Mouse (Mus musculus): ENCODE data around the gene Lrig1.

DNA sequence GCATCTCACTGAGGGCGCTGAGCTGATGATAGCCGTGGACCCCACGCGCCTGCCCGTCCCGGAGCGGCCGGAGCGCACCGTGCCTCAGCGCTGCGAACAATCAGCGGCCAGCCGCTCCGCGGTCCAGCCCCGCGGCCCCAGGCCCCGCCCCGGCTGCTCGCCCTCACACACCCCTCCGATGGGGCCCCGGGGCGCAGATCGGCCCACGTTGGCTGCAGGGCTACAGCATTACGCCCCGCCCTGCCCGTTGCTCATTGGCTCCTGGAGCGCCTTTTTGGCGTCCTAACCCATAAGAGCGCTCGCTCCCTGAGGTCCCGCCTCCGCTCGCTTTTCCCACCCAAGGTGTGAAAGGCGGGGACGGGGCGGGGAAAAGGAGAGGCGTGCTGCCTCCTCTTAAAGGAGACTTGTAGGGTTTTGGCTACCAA is at the start of gene Lrig1:
- TF ChIP-seq CTCF (IDR thresholded peaks at IDR 0.05; ENCODE audit: low read depth, low read length), result no peak
- no peak for TF ChIP-seq POLR2A (IDR thresholded peaks at IDR 0.05; ENCODE audit: borderline replicate concordance, low read depth, low read length)

Measured in bone marrow macrophage, adult 2 months (primary cell).